Mouse (Mus musculus) liver, embryonic 11.5 days (tissue): ENCODE data around the gene Ppp1r26. TPM values are rescaled to one million over a fixed set of nuclear protein-coding genes. Genes with fewer than 3 reads are reported as not detected.
A peak's percentile ranks its signal among the peaks of the same experiment; 100 is the strongest.

Experiments
- ATAC-seq: fragments of 200-750 bp; cut with Nextera tagmentation; replicated peaks from 2 replicates; pipeline ENCODE4 v1.8.0; 2017; ENCODE audit warnings: moderate number of reproducible peaks, mild to moderate bottlenecking, moderate TSS enrichment, moderate library complexity; ENCODE audit not compliant: low FRiP score
- DNase-seq: peaks from one replicate; pipeline ENCODE4 v3.0.0-alpha.2; 2017; ENCODE audit warnings: low spot score
- H3K27ac ChIP-seq: fragments of 300-500 bp; sonication (generic); 2 replicates; pipeline ENCODE4 v1.5.1; 2014; ENCODE audit warnings: mild to moderate bottlenecking, low read depth, low read length, control low read depth
- H3K27me3 ChIP-seq: fragments of 300-500 bp; sonication (generic); replicated peaks from 2 replicates; pipeline ENCODE4 v1.6.1; 2014; ENCODE audit warnings: low read length, mixed read lengths; ENCODE audit not compliant: control insufficient read depth, insufficient read depth
- H3K36me3 ChIP-seq: fragments of 300-500 bp; sonication (generic); 2 replicates; pipeline ENCODE4 v1.6.1; 2014; ENCODE audit warnings: mild to moderate bottlenecking, low read length, moderate library complexity, mixed read lengths; ENCODE audit not compliant: control insufficient read depth, insufficient read depth
- H3K4me1 ChIP-seq: fragments of 300-500 bp; sonication (generic); replicated peaks from 2 replicates; pipeline ENCODE4 v1.6.1; 2014; ENCODE audit warnings: low read length, mixed read lengths; ENCODE audit not compliant: control insufficient read depth, insufficient read depth
- H3K4me2 ChIP-seq: fragments of 300-500 bp; sonication (generic); 2 replicates; pipeline ENCODE4 v1.6.1; 2014; ENCODE audit warnings: mild to moderate bottlenecking, control low read depth, moderate library complexity
- H3K4me3 ChIP-seq: fragments of 300-500 bp; sonication (generic); 2 replicates; pipeline ENCODE4 v1.5.1; 2014; ENCODE audit warnings: low read depth, low read length, control low read depth
- H3K9ac ChIP-seq: fragments of 300-500 bp; sonication (generic); 2 replicates; pipeline ENCODE4 v1.6.1; 2014; ENCODE audit warnings: low read depth, low read length, control low read depth
- H3K9me3 ChIP-seq: fragments of 300-500 bp; sonication (generic); 2 replicates; pipeline ENCODE4 v1.6.1; 2016; ENCODE audit warnings: low read length, inconsistent platforms, mixed read lengths; ENCODE audit not compliant: control insufficient read depth
- WGBS: fragments of 180-500 bp; shearing (Covaris S2); extraction: QIAGEN DNeasy Blood & Tissue Kit; methylation state at CpG from one replicate; pipeline ENCODE4 v1.1.7; 2014; 5-methylcytosine and 5-hydroxymethylcytosine counted together
- polyA plus RNA-seq: library from polyadenylated mRNA; unstranded; fragments of >200 nt; fragmentation: Nextera tagmentation; extraction: Ambion mirVana; gene quantifications from 2 replicates; pipeline ENCODE4 v1.2.1, GENCODE M21; 2014

Ppp1r26 gene
- polyA plus RNA-seq, 1 experiment from 2014 or later = 1.3 TPM

DNA sequence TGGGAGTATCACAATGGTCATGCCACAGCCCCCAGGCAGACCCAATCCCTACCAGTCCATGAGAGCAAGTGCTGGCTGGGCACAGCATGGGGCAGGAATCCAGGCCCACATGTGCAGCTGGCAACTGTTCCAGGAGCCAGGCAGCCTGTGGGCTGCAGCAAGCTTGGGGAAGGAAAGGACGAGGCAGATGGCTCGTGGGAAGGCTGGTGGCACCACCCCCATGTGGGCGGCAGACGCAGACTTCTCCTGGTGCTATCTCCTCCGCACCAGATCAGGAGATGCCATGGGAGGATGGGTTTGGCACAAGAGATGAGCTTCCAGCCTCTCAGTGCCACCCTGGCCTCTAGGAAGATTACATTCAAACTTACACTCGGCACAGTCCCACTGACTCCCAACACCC lies 33.7 kb upstream of the Ppp1r26 start:
- WGBS = 68% methylated on average over 6 of the region's 6 CpGs
- no peak overlapping the region for H3K9ac ChIP-seq
- no peak overlapping the region for H3K27ac ChIP-seq
- H3K4me2 ChIP-seq = no peak overlapping the region
- no peaks in the 10 kb centered on the region for H3K36me3 ChIP-seq
- no peak overlapping the region for H3K4me3 ChIP-seq
- peaks cover 2% of the 10 kb centered on the region; the same call in 1 of the 2 replicates for H3K4me1 ChIP-seq
- no peaks in the 10 kb centered on the region for H3K9me3 ChIP-seq
- no peak for DNase-seq
- ATAC-seq = no peak
- H3K27me3 ChIP-seq = no peaks in the 10 kb centered on the region

DNA sequence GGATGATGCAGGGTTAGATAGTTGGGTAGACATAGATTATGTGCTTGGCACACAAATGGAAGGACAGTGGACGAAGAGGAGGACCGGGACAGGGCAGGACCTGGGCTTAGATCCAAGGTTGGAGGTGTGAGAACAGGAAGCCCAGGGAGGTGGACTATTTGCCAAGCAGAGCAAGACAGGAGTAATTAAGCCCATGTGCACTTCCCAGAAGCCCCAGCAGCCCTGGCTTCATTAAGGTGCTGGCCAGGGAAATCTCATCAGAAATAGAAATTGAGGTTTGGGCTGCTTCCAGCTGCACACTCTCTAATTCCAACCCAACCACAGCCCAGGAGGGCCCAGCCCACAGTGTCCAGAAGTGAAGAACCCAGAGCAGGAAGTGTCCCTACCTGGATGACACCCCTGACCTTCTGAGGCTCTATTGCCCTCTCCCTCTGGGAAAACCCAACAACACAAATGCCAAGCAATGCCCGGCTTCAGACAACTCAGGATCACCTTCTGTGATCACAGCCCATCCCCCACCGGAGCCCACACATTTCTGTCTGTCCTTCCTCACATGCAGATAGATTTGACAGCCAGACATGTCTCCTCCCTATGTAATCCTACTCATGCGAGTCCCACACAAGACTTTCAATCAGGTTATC lies 32.4 kb upstream of the Ppp1r26 start:
- no peak for DNase-seq
- WGBS = 74% methylated on average over 5 of the region's 5 CpGs
- no peak overlapping the region for H3K9ac ChIP-seq
- no peak overlapping the region for H3K4me3 ChIP-seq
- no peak for ATAC-seq
- no peak overlapping the region for H3K4me2 ChIP-seq
- no peaks in the 10 kb centered on the region for H3K36me3 ChIP-seq
- no peak overlapping the region for H3K27ac ChIP-seq
- H3K4me1 ChIP-seq = peaks cover 2% of the 10 kb centered on the region; the same call in 1 of the 2 replicates
- H3K27me3 ChIP-seq = no peaks in the 10 kb centered on the region
- H3K9me3 ChIP-seq = no peaks in the 10 kb centered on the region

DNA sequence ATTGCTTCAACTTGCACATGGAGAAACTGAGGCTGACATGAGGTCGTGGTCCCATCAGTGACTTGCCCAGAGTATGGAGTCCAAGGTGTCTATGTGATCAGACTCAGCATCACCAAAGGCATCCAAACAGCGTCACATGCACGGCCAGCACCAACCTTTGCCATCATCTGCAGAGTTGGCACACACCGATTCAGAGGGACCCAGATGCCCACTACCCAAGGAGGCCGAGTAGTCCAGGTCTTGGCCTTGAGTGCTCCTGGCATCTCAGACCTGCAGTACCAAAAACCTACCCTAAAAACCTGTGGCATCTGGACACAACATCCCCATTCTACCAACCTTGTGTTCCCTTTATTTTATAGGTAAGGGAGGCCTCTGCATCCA lies 31.9 kb upstream of the Ppp1r26 start:
- Histone ChIP-seq H3K4me2 (no peak overlapping the region), H3K9me3 (no peaks in the 10 kb centered on the region), H3K9ac (no peak overlapping the region), H3K27ac (no peak overlapping the region), H3K27me3 (no peaks in the 10 kb centered on the region), H3K4me1 (peaks cover 2% of the 10 kb centered on the region; the same call in 1 of the 2 replicates), H3K4me3 (no peak overlapping the region), H3K36me3 (no peaks in the 10 kb centered on the region)
- WGBS = 80% methylated on average over 5 of the region's 5 CpGs
- DNase-seq (no peak), ATAC-seq (no peak)

DNA sequence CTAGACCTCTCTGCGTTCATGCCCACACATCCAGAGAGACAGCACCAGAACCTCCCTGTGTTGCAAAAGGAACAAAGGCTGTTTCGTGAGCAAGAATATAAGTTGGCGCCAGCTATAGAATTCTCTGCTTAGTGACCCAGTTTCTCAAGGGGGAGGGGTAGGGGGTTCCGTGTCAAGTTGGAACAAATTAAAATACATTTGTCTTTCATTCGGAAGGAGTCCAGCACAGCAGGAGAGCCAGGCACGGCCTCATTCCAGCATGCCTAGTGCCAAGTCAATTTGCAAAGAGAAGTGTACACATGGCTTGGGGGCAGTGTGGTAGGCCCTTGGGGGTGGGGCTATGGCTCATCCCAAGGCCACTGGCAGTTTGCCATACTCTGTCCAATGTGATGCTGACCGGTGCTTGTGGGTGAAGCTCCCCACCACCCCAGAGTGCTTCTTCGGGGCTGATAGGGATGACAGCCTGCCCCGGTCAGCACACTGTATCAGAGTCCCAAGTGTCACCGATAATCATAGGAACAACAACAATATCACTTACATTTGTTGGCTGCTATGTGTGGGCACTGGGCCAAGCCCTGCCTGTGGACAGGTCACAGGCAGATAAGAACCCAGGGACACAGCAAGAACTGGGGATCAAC lies 31.1 kb upstream of the Ppp1r26 start:
- ATAC-seq (no peak), DNase-seq (no peak)
- H3K9ac ChIP-seq = no peak overlapping the region
- no peaks in the 10 kb centered on the region for H3K36me3 ChIP-seq
- no peaks in the 10 kb centered on the region for H3K9me3 ChIP-seq
- no peak overlapping the region for H3K4me3 ChIP-seq
- H3K27ac ChIP-seq = no peak overlapping the region
- H3K4me2 ChIP-seq = no peak overlapping the region
- no peaks in the 10 kb centered on the region for H3K27me3 ChIP-seq
- 69% methylated on average over 10 of the region's 10 CpGs for WGBS
- peaks cover 2% of the 10 kb centered on the region; the same call in 1 of the 2 replicates for H3K4me1 ChIP-seq

DNA sequence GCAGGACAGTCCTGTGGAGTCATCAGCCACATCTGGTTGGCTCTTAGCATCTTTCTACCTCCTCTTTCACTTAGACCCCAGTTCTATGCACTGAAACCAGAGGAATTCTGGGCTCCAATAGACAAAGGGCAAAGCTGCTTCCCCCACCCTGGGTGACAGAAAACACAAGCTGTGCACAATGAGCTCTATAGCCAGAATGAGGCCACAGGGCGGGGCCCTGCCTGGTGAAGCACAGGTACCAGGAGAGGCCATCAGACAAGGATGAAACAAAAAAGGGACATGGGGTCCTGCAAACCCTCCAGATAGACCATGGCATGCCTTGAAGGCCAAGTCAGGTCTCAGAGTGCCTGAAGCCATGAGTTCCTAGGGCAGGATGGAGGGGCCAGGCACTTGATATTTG lies 30.1 kb upstream of the Ppp1r26 start:
- Histone ChIP-seq H3K27me3 (no peaks in the 10 kb centered on the region), H3K4me3 (no peak overlapping the region), H3K4me2 (no peak overlapping the region), H3K27ac (no peak overlapping the region), H3K4me1 (peaks cover 2% of the 10 kb centered on the region; the same call in 1 of the 2 replicates), H3K36me3 (no peaks in the 10 kb centered on the region), H3K9ac (no peak overlapping the region), H3K9me3 (no peaks in the 10 kb centered on the region)
- WGBS = 82% methylated on average over 1 of the region's 1 CpGs
- no peak for DNase-seq
- no peak for ATAC-seq

DNA sequence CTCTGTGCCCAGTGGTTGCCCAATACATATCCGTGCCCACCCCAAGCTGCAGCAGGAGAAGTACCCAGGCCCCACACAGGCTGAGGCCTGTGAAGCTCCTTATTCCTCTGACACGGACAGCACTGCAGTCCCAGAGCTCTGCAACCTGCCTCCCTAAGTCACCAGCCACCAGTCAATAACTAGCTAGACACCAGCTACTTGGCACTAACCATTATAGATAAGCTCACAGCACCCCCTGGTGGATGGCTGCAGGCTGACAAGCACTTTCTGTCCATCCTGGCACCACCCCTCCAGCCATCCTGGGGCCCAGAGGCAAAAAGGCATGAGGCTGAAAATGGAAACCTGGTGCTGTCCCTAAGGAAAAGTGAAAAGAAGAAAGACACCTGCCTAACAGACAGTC lies 28.6 kb upstream of the Ppp1r26 start:
- Histone ChIP-seq H3K9me3 (no peaks in the 10 kb centered on the region), H3K9ac (no peak overlapping the region), H3K27me3 (no peaks in the 10 kb centered on the region), H3K27ac (no peak overlapping the region), H3K4me3 (no peak overlapping the region), H3K4me2 (no peak overlapping the region), H3K4me1 (peaks cover 2% of the 10 kb centered on the region; the same call in 1 of the 2 replicates), H3K36me3 (no peaks in the 10 kb centered on the region)
- 47% methylated on average over 2 of the region's 2 CpGs for WGBS
- DNase-seq = peak; percentile 76
- ATAC-seq = 0 out of 2 replicates have a peak, but pooled peaks have one; percentile 34

- Histone ChIP-seq H3K9me3 (no peaks in the 10 kb centered on the region), H3K27me3 (no peaks in the 10 kb centered on the region), H3K9ac (no peak overlapping the region), H3K36me3 (no peaks in the 10 kb centered on the region), H3K4me3 (no peak overlapping the region), H3K4me1 (peaks cover 2% of the 10 kb centered on the region; the same call in 1 of the 2 replicates), H3K4me2 (no peak overlapping the region), H3K27ac (no peak overlapping the region)
- WGBS = 23% methylated on average over 4 of the region's 4 CpGs
- no peak for ATAC-seq
- peak; percentile 64 for DNase-seq
These were observed 26.7 kb upstream of the Ppp1r26 start for GRCm38 (mm10) chr2:28419898-28420297.

GRCm38 (mm10) chr2:28423167-28423566 lies 23.4 kb upstream of the Ppp1r26 start:
- Histone ChIP-seq H3K27me3 (no peaks in the 10 kb centered on the region), H3K9me3 (no peaks in the 10 kb centered on the region), H3K4me2 (no peak overlapping the region), H3K4me1 (no peaks in the 10 kb centered on the region), H3K4me3 (no peak overlapping the region), H3K36me3 (no peaks in the 10 kb centered on the region), H3K27ac (no peak overlapping the region), H3K9ac (no peak overlapping the region)
- 24% methylated on average over 3 of the region's 3 CpGs for WGBS
- ATAC-seq (no peak), DNase-seq (peak; percentile 42)

DNA sequence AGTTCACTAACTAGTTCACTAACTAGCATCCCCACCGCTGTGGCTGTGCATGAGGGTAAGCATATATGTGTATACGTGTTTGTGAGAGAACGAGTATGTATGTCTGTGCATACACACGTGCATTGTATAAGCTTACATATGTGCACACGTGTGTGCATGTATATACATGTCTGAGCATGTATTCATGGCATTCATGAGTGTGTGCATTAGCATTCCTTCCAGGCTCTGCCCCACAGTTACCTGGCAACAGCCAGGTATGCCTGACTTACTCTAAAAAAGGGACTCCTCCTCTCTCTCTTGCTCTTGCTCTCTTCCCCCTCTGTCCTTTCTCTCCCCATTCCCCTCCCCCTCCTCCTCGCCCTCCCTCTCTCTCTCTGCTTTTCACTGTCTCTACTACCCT lies 19.4 kb upstream of the Ppp1r26 start:
- H3K4me3 ChIP-seq = no peak overlapping the region
- no peaks in the 10 kb centered on the region for H3K4me1 ChIP-seq
- peaks cover 5% of the 10 kb centered on the region; the same call in 1 of the 2 replicates for H3K9me3 ChIP-seq
- no peak overlapping the region for H3K4me2 ChIP-seq
- 85% methylated on average over 6 of the region's 6 CpGs for WGBS
- no peak for DNase-seq
- no peak overlapping the region for H3K27ac ChIP-seq
- ATAC-seq = no peak
- H3K9ac ChIP-seq = no peak overlapping the region
- H3K36me3 ChIP-seq = no peaks in the 10 kb centered on the region
- no peaks in the 10 kb centered on the region for H3K27me3 ChIP-seq
